Mouse (Mus musculus): ENCODE results near the gene Tyro3. TPM values are rescaled to one million over a fixed set of nuclear protein-coding genes. Genes with fewer than 3 reads are reported as not detected.

Tyro3 gene
- polyA plus RNA-seq, 1 experiment from 2014 or later, result 2.5 TPM

GRCm38 (mm10) chr2:119808881-119809280 lies 11.3 kb downstream of the Tyro3 start:
- ATAC-seq, result no peak
- Histone ChIP-seq H3K4me2 (no peak overlapping the region), H3K9ac (no peak overlapping the region), H3K4me3 (no peak overlapping the region), H3K36me3 (no peaks in the 10 kb centered on the region), H3K9me3 (replicated peaks) (no peaks in the 10 kb centered on the region), H3K27ac (no peak overlapping the region), H3K4me1 (no peaks in the 10 kb centered on the region), H3K27me3 (replicated peaks) (peaks cover 79% of the 10 kb centered on the region)
- WGBS (ENCODE audit: insufficient replicate concordance), result 24% methylated on average over 4 of the region's 4 CpGs

- no peak for ATAC-seq
- no peak overlapping the region for H3K4me2 ChIP-seq
- no peak overlapping the region for H3K4me3 ChIP-seq
- no peaks in the 10 kb centered on the region for H3K4me1 ChIP-seq
- no peaks in the 10 kb centered on the region for H3K9me3 ChIP-seq (replicated peaks)
- no peak overlapping the region for H3K9ac ChIP-seq
- no peak overlapping the region for H3K27ac ChIP-seq
- H3K27me3 ChIP-seq (replicated peaks), result peaks cover 61% of the 10 kb centered on the region
- WGBS (ENCODE audit: insufficient replicate concordance), result 68% methylated on average over 12 of the region's 12 CpGs
- no peaks in the 10 kb centered on the region for H3K36me3 ChIP-seq
These were observed 13.4 kb downstream of the Tyro3 start for GRCm38 (mm10) chr2:119810890-119811289.

- no peaks in the 10 kb centered on the region for H3K36me3 ChIP-seq
- 68% methylated on average over 14 of the region's 14 CpGs for WGBS (ENCODE audit: insufficient replicate concordance)
These were observed 14.1 kb downstream of the Tyro3 start for GRCm38 (mm10) chr2:119811490-119812146.

GRCm38 (mm10) chr2:119814376-119814933 lies 16.9 kb downstream of the Tyro3 start:
- ATAC-seq, result no peak
- WGBS (ENCODE audit: insufficient replicate concordance), result 62% methylated on average over 7 of the region's 7 CpGs

More at GRCm38 (mm10) chr2:119811490-119812146, 14.1 kb downstream of the Tyro3 start:
- Histone ChIP-seq H3K4me2 (no peak overlapping the region), H3K27me3 (replicated peaks) (peaks cover 57% of the 10 kb centered on the region), H3K9ac (no peak overlapping the region), H3K4me3 (no peak overlapping the region), H3K4me1 (no peaks in the 10 kb centered on the region), H3K9me3 (replicated peaks) (no peaks in the 10 kb centered on the region), H3K27ac (no peak overlapping the region)
- ATAC-seq, result no peak

GRCm38 (mm10) chr2:119816611-119817010 lies 19.1 kb downstream of the Tyro3 start:
- WGBS (ENCODE audit: insufficient replicate concordance), result 86% methylated on average over 13 of the region's 13 CpGs
- peaks cover 24% of the 10 kb centered on the region; the same call in 1 of the 2 replicates for H3K27me3 ChIP-seq (replicated peaks)
- H3K36me3 ChIP-seq, result 0 out of 2 replicates have a peak, but pooled peaks cover 2% of the 10 kb centered on the region
- H3K9ac ChIP-seq, result no peak overlapping the region
- no peak overlapping the region for H3K27ac ChIP-seq
- ATAC-seq, result no peak
- H3K9me3 ChIP-seq (replicated peaks), result no peaks in the 10 kb centered on the region
- no peaks in the 10 kb centered on the region for H3K4me1 ChIP-seq
- no peak overlapping the region for H3K4me3 ChIP-seq
- H3K4me2 ChIP-seq, result no peak overlapping the region

More at GRCm38 (mm10) chr2:119814376-119814933, 16.9 kb downstream of the Tyro3 start:
- Histone ChIP-seq H3K4me1 (no peaks in the 10 kb centered on the region), H3K4me2 (no peak overlapping the region), H3K4me3 (no peak overlapping the region), H3K36me3 (0 out of 2 replicates have a peak, but pooled peaks cover 2% of the 10 kb centered on the region), H3K27ac (no peak overlapping the region), H3K9ac (no peak overlapping the region), H3K27me3 (replicated peaks) (peaks cover 42% of the 10 kb centered on the region), H3K9me3 (replicated peaks) (no peaks in the 10 kb centered on the region)

- ATAC-seq, result no peak
- no peak overlapping the region for H3K27ac ChIP-seq
- no peaks in the 10 kb centered on the region for H3K9me3 ChIP-seq (replicated peaks)
- WGBS (ENCODE audit: insufficient replicate concordance), result 71% methylated on average over 5 of the region's 5 CpGs
- H3K27me3 ChIP-seq (replicated peaks), result peaks cover 20% of the 10 kb centered on the region; the same call in 1 of the 2 replicates
- H3K4me2 ChIP-seq, result no peak overlapping the region
- no peak overlapping the region for H3K4me3 ChIP-seq
- H3K4me1 ChIP-seq, result no peaks in the 10 kb centered on the region
- H3K36me3 ChIP-seq, result 0 out of 2 replicates have a peak, but pooled peaks cover 2% of the 10 kb centered on the region
- H3K9ac ChIP-seq, result no peak overlapping the region
These were observed 19.5 kb downstream of the Tyro3 start for GRCm38 (mm10) chr2:119817047-119817446.

- no peak for ATAC-seq
- H3K4me3 ChIP-seq, result no peak overlapping the region
- no peaks in the 10 kb centered on the region for H3K9me3 ChIP-seq (replicated peaks)
- 49% methylated on average over 9 of the region's 9 CpGs for WGBS (ENCODE audit: insufficient replicate concordance)
- no peak overlapping the region for H3K27ac ChIP-seq
- no peak overlapping the region for H3K9ac ChIP-seq
- H3K36me3 ChIP-seq, result 0 out of 2 replicates have a peak, but pooled peaks cover 2% of the 10 kb centered on the region
- no peaks in the 10 kb centered on the region for H3K4me1 ChIP-seq
- H3K4me2 ChIP-seq, result no peak overlapping the region
- 0 out of 2 replicates have a peak, but pooled peaks cover 12% of the 10 kb centered on the region for H3K27me3 ChIP-seq (replicated peaks)
These were observed 21.2 kb downstream of the Tyro3 start for GRCm38 (mm10) chr2:119818668-119819272.

- Histone ChIP-seq H3K27ac (no peak overlapping the region), H3K27me3 (replicated peaks) (0 out of 2 replicates have a peak, but pooled peaks cover 12% of the 10 kb centered on the region), H3K36me3 (0 out of 2 replicates have a peak, but pooled peaks cover 2% of the 10 kb centered on the region), H3K9ac (no peak overlapping the region), H3K4me3 (no peak overlapping the region), H3K9me3 (replicated peaks) (no peaks in the 10 kb centered on the region), H3K4me2 (no peak overlapping the region), H3K4me1 (no peaks in the 10 kb centered on the region)
- 77% methylated on average over 9 of the region's 9 CpGs for WGBS (ENCODE audit: insufficient replicate concordance)
- ATAC-seq, result no peak
These were observed 23.6 kb downstream of the Tyro3 start for GRCm38 (mm10) chr2:119821136-119821535.

- Histone ChIP-seq H3K36me3 (no peaks in the 10 kb centered on the region), H3K9me3 (replicated peaks) (no peaks in the 10 kb centered on the region), H3K4me2 (no peak overlapping the region), H3K27ac (no peak overlapping the region), H3K9ac (no peak overlapping the region), H3K27me3 (replicated peaks) (peaks cover 5% of the 10 kb centered on the region; the same call in 1 of the 2 replicates), H3K4me3 (no peak overlapping the region), H3K4me1 (no peaks in the 10 kb centered on the region)
- no peak for ATAC-seq
- 38% methylated on average over 2 of the region's 2 CpGs for WGBS (ENCODE audit: insufficient replicate concordance)
These were observed 33.0 kb downstream of the Tyro3 start for GRCm38 (mm10) chr2:119830579-119830978.

- Histone ChIP-seq H3K9me3 (replicated peaks) (no peaks in the 10 kb centered on the region), H3K36me3 (no peaks in the 10 kb centered on the region), H3K4me2 (no peak overlapping the region), H3K4me3 (no peak overlapping the region), H3K9ac (no peak overlapping the region), H3K27me3 (replicated peaks) (peaks cover 14% of the 10 kb centered on the region), H3K27ac (no peak overlapping the region), H3K4me1 (no peaks in the 10 kb centered on the region)
- 61% methylated on average over 4 of the region's 4 CpGs for WGBS (ENCODE audit: insufficient replicate concordance)
- no peak for ATAC-seq
These were observed 36.7 kb downstream of the Tyro3 start for GRCm38 (mm10) chr2:119834231-119834630.

GRCm38 (mm10) chr2:119837616-119838015 lies 40.1 kb downstream of the Tyro3 start:
- no peaks in the 10 kb centered on the region for H3K4me1 ChIP-seq
- H3K9ac ChIP-seq, result no peak overlapping the region
- no peaks in the 10 kb centered on the region for H3K9me3 ChIP-seq (replicated peaks)
- H3K4me3 ChIP-seq, result no peak overlapping the region
- no peak overlapping the region for H3K4me2 ChIP-seq
- 78% methylated on average over 7 of the region's 7 CpGs for WGBS (ENCODE audit: insufficient replicate concordance)
- no peak for ATAC-seq
- H3K27ac ChIP-seq, result no peak overlapping the region
- H3K27me3 ChIP-seq (replicated peaks), result peaks cover 14% of the 10 kb centered on the region; the same call in 1 of the 2 replicates
- no peaks in the 10 kb centered on the region for H3K36me3 ChIP-seq
